Mouse (Mus musculus) hindbrain, embryonic 13.5 days (tissue): ENCODE measurements around the gene Adgrl1. TPM values are rescaled to one million over a fixed set of nuclear protein-coding genes. Genes with fewer than 3 reads are reported as not detected.
"Not testable (repeated sequence)": the region's sequence is repeated elsewhere in the genome, so short reads cannot be mapped to it uniquely, and the experiment has no call there.

Experiments used
- ATAC-seq: fragments of 200-750 bp; cut with Nextera tagmentation; 2 replicates; pipeline ENCODE4 v1.8.0; 2017; ENCODE audit warnings: moderate TSS enrichment; ENCODE audit not compliant: low FRiP score
- H3K27ac ChIP-seq: fragments of 300-500 bp; sonication (generic); 2 replicates; pipeline ENCODE4 v1.5.1; 2015; ENCODE audit warnings: inconsistent platforms, mild to moderate bottlenecking, moderate library complexity
- H3K27me3 ChIP-seq: fragments of 300-500 bp; sonication (generic); 2 replicates; pipeline ENCODE4 v1.6.1; 2015; ENCODE audit warnings: mild to moderate bottlenecking, inconsistent platforms
- H3K36me3 ChIP-seq: fragments of 300-500 bp; sonication (generic); 2 replicates; pipeline ENCODE4 v1.6.1; 2015; ENCODE audit warnings: mild to moderate bottlenecking, inconsistent platforms
- H3K4me1 ChIP-seq: fragments of 300-500 bp; sonication (generic); replicated peaks from 2 replicates; pipeline ENCODE4 v1.6.1; 2015; ENCODE audit warnings: inconsistent platforms
- H3K4me2 ChIP-seq: fragments of 300-500 bp; sonication (generic); 2 replicates; pipeline ENCODE4 v1.6.1; 2015; ENCODE audit warnings: inconsistent platforms, mild to moderate bottlenecking, moderate library complexity
- H3K4me3 ChIP-seq: fragments of 300-500 bp; sonication (generic); 2 replicates; pipeline ENCODE4 v1.5.1; 2015; ENCODE audit warnings: mild to moderate bottlenecking, inconsistent platforms
- H3K9ac ChIP-seq: fragments of 300-500 bp; sonication (generic); 2 replicates; pipeline ENCODE4 v1.6.1; 2015; ENCODE audit warnings: mild to moderate bottlenecking, inconsistent platforms
- H3K9me3 ChIP-seq: fragments of 300-500 bp; sonication (generic); 2 replicates; pipeline ENCODE4 v1.6.1; 2016; ENCODE audit warnings: inconsistent platforms
- WGBS: fragments of 180-500 bp; shearing (Covaris S2); methylation state at CpG from one replicate; pipeline ENCODE4 v1.1.7; 2015; 5-methylcytosine and 5-hydroxymethylcytosine counted together
- microRNA-seq: library from miRNA; unstranded; fragments of <30 nt; microRNA quantifications from one replicate; pipeline ENCODE4, GENCODE M21; 2016
- polyA plus RNA-seq: library from polyadenylated mRNA; unstranded; fragments of >200 nt; fragmentation: Nextera tagmentation; extraction: Ambion mirVana; gene quantifications from 2 replicates; pipeline ENCODE4 v1.2.1, GENCODE M21; 2015

The Adgrl1 gene
- polyA plus RNA-seq, 1 experiment from 2014 or later = 47.9 TPM

DNA sequence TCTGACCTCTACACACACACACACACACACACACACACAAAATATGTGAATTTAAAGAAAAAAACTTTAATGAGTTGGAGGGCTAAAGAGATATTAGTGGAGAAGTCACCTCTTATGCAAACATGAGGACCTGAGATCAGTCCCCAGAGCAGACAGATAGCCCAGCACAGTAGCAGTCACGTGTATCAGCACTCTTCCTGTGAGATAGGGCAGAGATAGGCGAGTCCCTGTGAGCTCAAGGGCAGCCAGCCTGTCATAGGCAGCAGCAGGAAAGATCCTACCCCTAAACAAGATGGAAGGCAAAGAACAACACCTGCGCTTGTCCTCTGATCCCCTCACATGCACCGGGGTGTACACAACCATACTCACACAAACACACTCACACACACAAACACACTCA, 82.5 kb downstream of the Adgrl1 start:
- H3K27me3 ChIP-seq = no peaks in the 10 kb centered on the region
- no peak overlapping the region for H3K4me2 ChIP-seq
- peaks cover 73% of the 10 kb centered on the region for H3K36me3 ChIP-seq
- peaks cover 25% of the 10 kb centered on the region for H3K4me1 ChIP-seq
- H3K27ac ChIP-seq = no peak overlapping the region
- H3K4me3 ChIP-seq = no peak overlapping the region
- H3K9ac ChIP-seq = no peak overlapping the region
- WGBS = 85% methylated on average over 4 of the region's 4 CpGs
- no peaks in the 10 kb centered on the region for H3K9me3 ChIP-seq
- no peak for ATAC-seq

- H3K4me3 ChIP-seq, H3K4me2 ChIP-seq, H3K9me3 ChIP-seq, H3K9ac ChIP-seq, H3K27ac ChIP-seq, ATAC-seq, H3K27me3 ChIP-seq: not testable (repeated sequence)
- WGBS = 100% methylated on average over 2 of the region's 2 CpGs
- peaks cover 17% of the 10 kb centered on the region for H3K4me1 ChIP-seq
- H3K36me3 ChIP-seq = peaks cover 80% of the 10 kb centered on the region
Measured at GRCm38 (mm10) chr8:83983222-83983621, 83.3 kb downstream of the Adgrl1 start.

- no peak for ATAC-seq
- no peak overlapping the region for H3K4me2 ChIP-seq
- H3K36me3 ChIP-seq = peaks cover 90% of the 10 kb centered on the region
- no peaks in the 10 kb centered on the region for H3K9me3 ChIP-seq
- WGBS = 90% methylated on average over 7 of the region's 7 CpGs
- no peak overlapping the region for H3K4me3 ChIP-seq
- H3K27ac ChIP-seq = no peak overlapping the region
- no peak overlapping the region for H3K9ac ChIP-seq
- H3K4me1 ChIP-seq = no peaks in the 10 kb centered on the region
- H3K27me3 ChIP-seq = no peaks in the 10 kb centered on the region
Measured at GRCm38 (mm10) chr8:83989243-83989642, 89.3 kb downstream of the Adgrl1 start.

- Histone ChIP-seq H3K9ac (no peak overlapping the region), H3K4me1 (no peaks in the 10 kb centered on the region), H3K27ac (no peak overlapping the region), H3K27me3 (no peaks in the 10 kb centered on the region), H3K4me3 (no peak overlapping the region), H3K36me3 (peaks cover 90% of the 10 kb centered on the region), H3K4me2 (no peak overlapping the region), H3K9me3 (no peaks in the 10 kb centered on the region)
- 94% methylated on average over 14 of the region's 14 CpGs for WGBS
- ATAC-seq = no peak
Measured at GRCm38 (mm10) chr8:83990170-83990569, 90.3 kb downstream of the Adgrl1 start.

Small RNA genes lying within 50 kb of the gene (microRNA-seq; reads per million reads assigned to microRNA genes)
- gene Gm44330 = not detected
- gene Gm44450 = not detected

Other genes starting within 250 kb of the Adgrl1 start
- gene Gipc1, start 247.4 kb upstream of the Adgrl1 start, polyA plus RNA-seq = 155 and 159 TPM in 2 replicates
- 0.38 and 0.70 TPM in 2 replicates for gene Ptger1, start 233.4 kb upstream of the Adgrl1 start, polyA plus RNA-seq
- gene Pkn1, start 200.9 kb upstream of the Adgrl1 start, polyA plus RNA-seq = 20.7 and 23.7 TPM in 2 replicates
- gene Ddx39, start 184.9 kb upstream of the Adgrl1 start, polyA plus RNA-seq = 116 and 119 TPM in 2 replicates
- gene Adgre5, start 158.8 kb upstream of the Adgrl1 start, polyA plus RNA-seq = 12.3 and 13.0 TPM in 2 replicates
- gene Gm10644, start 55.1 kb downstream of the Adgrl1 start, polyA plus RNA-seq = 0.76 and 0.84 TPM in 2 replicates
- 14.0 and 15.8 TPM in 2 replicates for gene Asf1b, start 55.4 kb downstream of the Adgrl1 start, polyA plus RNA-seq
- 188 and 191 TPM in 2 replicates for gene Prkaca, start 72.9 kb downstream of the Adgrl1 start, polyA plus RNA-seq
- gene Samd1, start 97.6 kb downstream of the Adgrl1 start, polyA plus RNA-seq = 8.2 and 9.3 TPM in 2 replicates
- 0.65 and 0.71 TPM in 2 replicates for gene 1700067K01Rik, start 101.4 kb downstream of the Adgrl1 start, polyA plus RNA-seq
- gene 2210011C24Rik, start 112.1 kb downstream of the Adgrl1 start, polyA plus RNA-seq = 0.68 TPM in 1 of 2 replicates, not detected in the other
- gene Palm3, start 121.4 kb downstream of the Adgrl1 start, polyA plus RNA-seq = 5.9 and 6.8 TPM in 2 replicates
- 0.22 and 0.66 TPM in 2 replicates for gene Il27ra, start 142.5 kb downstream of the Adgrl1 start, polyA plus RNA-seq
- gene Rln3, start 144.9 kb downstream of the Adgrl1 start, polyA plus RNA-seq = 0.44 TPM in 1 of 2 replicates, not detected in the other
- 1.4 and 1.7 TPM in 2 replicates for gene Gm10643, start 165.0 kb downstream of the Adgrl1 start, polyA plus RNA-seq
- gene Rfx1, start 166.7 kb downstream of the Adgrl1 start, polyA plus RNA-seq = 7.8 and 8.3 TPM in 2 replicates
- gene Dcaf15, start 204.7 kb downstream of the Adgrl1 start, polyA plus RNA-seq = 20.2 and 22.2 TPM in 2 replicates
- 0.48 and 0.52 TPM in 2 replicates for gene Podnl1, start 225.9 kb downstream of the Adgrl1 start, polyA plus RNA-seq
- 24.4 and 26.5 TPM in 2 replicates for gene Cc2d1a, start 247.8 kb downstream of the Adgrl1 start, polyA plus RNA-seq
- gene 4930432K21Rik, start 247.9 kb downstream of the Adgrl1 start, polyA plus RNA-seq = 1.9 and 2.9 TPM in 2 replicates